Mouse (Mus musculus) adrenal gland, postnatal 14 days (tissue): ENCODE data around the gene Camk1. TPM values are rescaled to one million over a fixed set of nuclear protein-coding genes. Genes with fewer than 3 reads are reported as not detected.

ENCODE experiments used
- DNase-seq: peaks from one replicate; pipeline ENCODE4 v3.0.0; 2021; ENCODE audit warnings: mixed read lengths
- long read RNA-seq, 2 experiments: library from polyadenylated mRNA; stranded (forward); transcript quantifications; one replicate each; pipeline ENCODE4 v2.0.0; 2021
- total RNA-seq: library from RNA; stranded (reverse); gene quantifications from 2 replicates; pipeline ENCODE4 v1.2.3, GENCODE M21; 2021

Camk1 gene
- 46.4 and 49.3 TPM in 2 replicates for total RNA-seq
- long read RNA-seq, experiment 1, transcript Camk1-201 (12 exons, 1,496 nt) = major isoform, 69 of 82 reads
- long read RNA-seq, experiment 1, partial matches to known transcripts = 1 of 82 reads
- long read RNA-seq, experiment 1, other reads (novel, unspliced or antisense) = 11 of 82 reads
- long read RNA-seq, experiment 2, transcript Camk1-201 (12 exons, 1,496 nt) = major isoform, 48 of 68 reads
- long read RNA-seq, experiment 2, partial matches to known transcripts = 6 of 68 reads
- long read RNA-seq, experiment 2, other reads (novel, unspliced or antisense) = 13 of 68 reads

- DNase-seq = peak; percentile 90
Observed at GRCm38 (mm10) chr6:113343177-113344092, at the start of gene Camk1. Gene Camk1 (minus strand): TSS chr6:113343984.

DNA sequence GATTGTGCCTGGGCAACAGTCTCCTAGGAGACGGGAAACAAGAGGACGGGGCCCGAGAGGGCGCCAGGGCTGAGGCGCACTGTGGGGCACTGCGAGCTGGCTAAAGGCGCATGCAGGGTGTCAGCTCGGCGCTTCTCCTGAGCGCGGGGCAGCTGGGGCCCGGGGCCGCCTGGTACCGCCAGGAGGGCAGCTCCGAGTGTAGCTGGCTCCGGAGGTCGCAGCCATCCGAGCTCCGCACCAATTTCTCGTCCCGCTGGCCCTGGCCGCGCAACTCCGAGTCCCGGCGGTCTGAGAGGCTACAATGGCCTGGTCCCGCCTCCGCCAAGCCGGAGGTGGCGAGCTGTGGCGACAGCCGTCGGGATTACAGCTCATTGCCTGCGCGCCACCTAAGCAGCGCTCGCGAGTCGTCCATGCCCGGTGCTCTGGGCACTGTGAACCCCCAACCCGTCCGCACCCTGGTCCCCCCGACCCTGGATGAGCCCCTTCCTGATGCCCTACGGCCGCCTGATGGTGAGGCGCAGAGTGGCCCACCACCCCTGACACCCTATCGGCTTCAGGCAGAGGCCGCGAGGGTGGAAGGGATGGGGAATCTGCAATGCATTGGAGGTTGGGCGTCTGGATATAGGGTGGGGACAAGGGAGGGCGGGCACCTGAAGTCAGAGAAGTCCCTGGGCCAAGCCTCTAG is 48.7 kb upstream of the Camk1 start:
- DNase-seq = peak; percentile 77

- no peak for DNase-seq
Observed at GRCm38 (mm10) chr6:113392015-113392386, 48.2 kb upstream of the Camk1 start.

GRCm38 (mm10) chr6:113390715-113391114 is 46.9 kb upstream of the Camk1 start:
- no peak for DNase-seq

- DNase-seq = no peak
Observed at GRCm38 (mm10) chr6:113388960-113389359, 45.2 kb upstream of the Camk1 start, which contains the start of gene Ttll3. Gene Ttll3 (plus strand): TSS chr6:113389260.

- DNase-seq = no peak
Observed at GRCm38 (mm10) chr6:113386025-113386424, 42.2 kb upstream of the Camk1 start.

- DNase-seq = no peak
Observed at GRCm38 (mm10) chr6:113385160-113385714, 41.5 kb upstream of the Camk1 start.

- no peak for DNase-seq
Observed at GRCm38 (mm10) chr6:113384351-113384927, 40.7 kb upstream of the Camk1 start.

DNA sequence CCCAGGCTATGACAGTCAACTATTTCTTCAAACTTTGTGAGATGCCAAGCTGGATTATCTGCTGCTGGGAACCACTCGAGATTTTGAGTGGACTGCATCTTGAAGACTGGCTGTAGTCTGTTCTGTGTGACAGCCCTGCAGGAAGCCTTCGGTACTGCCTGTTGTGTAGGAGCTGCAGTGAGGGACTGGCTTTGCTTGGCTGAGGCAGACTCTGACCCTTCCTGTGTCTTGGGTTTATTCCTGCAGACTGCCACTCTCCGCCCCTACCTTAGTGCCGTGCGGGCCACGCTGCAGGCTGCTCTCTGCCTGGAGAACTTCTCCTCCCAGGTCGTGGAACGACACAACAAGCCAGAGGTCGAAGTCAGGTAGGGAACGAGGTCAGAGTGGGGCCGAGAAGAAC is 36.7 kb upstream of the Camk1 start:
- DNase-seq = no peak

GRCm38 (mm10) chr6:113379246-113379645 is 35.5 kb upstream of the Camk1 start:
- no peak for DNase-seq

DNA sequence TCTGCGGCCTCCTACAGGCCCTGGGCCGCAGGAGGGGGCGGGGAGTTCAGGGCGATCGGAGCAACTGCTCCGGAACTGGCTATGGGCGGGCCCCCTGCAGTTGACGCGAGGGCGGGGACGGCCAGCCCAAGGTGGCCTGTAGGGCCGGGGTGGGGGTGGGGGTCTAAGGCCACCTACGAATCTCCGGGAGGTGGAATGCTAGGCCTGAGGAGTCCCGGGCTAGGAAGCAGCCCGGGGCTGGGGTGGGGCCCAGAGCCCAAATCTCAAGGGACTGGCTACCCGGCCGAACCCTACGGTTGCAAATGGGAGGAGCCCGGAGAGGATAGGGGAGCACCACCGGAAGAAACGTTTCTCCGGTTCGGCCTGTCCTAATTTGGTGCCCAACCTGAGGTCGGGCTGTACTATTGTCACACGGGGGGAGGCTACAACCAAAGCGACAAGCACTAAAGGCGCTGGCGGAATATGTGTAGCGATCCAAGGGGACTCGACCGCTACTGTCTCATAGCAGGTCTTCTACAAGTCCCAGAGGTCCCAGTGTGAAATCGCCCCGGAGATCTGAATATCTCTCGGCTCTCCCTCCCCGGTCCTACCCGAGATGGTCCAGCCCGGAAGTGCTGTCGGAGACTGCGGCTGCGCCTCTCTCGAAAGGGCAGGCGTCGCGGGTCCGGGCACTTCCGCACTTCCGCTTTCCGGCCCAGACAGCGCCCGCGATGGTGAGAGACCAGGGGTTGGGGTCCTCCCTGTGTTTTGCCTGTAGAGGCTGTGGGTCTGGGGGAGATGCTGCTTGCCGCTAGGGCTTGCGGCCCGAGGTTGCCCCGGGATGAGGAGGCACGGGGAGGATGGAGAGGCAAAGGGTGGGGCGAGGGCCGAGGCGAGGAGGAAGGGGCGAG is 34.0 kb upstream of the Camk1 start, which contains the start of the genes Tada3 and Arpc4:
TSS of gene Tada3 (minus strand) at position 388 of the 890 bp plus-strand sequence.
TSS of gene Arpc4 (plus strand) at position 620 of the 890 bp plus-strand sequence.
- peak; percentile 96 for DNase-seq

DNA sequence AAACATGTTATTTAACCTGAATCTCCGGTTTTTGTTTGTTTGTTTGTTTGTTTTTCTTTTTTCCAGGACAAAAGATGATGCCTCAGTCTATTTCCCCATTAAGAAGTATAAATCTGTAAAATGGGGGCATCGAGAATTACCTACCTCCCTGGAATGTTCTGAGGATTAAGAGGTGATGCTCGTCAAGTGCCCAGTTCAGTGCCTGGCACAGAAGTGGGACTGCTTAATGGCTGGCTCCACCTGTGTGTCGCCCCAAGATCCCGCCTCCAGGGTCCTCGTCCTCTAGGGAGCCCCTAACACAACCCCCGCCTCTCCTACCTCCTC is 33.4 kb upstream of the Camk1 start:
- DNase-seq = no peak

- peak; percentile 58 for DNase-seq
Observed at GRCm38 (mm10) chr6:113373491-113373890, 29.7 kb upstream of the Camk1 start.

DNA sequence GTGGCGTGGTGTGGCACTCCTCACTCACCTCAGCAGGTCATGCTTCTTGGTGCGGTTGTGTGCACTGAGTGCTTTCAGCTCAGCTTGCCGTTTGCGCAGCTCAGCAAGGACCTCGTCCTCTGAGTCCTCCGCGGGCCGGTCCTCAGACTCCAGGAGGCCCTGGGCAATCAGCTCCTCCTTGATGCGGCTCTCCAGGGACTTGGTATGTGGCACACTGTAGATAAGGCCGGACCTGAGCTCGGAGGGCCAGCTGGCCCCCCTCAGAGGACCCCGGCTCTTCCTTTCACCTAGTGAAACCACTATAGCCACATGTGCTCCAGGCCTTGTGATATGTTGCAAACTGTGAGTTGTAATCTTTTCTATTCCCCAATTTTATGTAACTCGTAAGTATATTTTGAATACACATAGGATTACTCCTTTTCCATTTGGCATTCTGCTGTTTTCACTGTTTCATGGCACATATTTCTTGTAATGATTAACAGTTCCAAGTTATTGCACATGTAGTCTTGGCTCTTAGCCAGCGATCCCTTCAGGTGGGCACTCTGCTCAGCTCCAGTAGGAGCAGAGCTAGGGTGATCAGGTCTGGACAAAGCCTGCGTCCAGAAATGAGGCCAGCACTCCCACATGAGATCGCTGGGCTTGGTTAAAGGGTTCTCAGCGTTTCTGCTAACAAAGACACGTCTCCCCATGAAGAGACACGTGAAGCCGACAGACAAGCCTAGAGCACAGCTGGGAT is 26.6 kb upstream of the Camk1 start:
- no peak for DNase-seq

DNA sequence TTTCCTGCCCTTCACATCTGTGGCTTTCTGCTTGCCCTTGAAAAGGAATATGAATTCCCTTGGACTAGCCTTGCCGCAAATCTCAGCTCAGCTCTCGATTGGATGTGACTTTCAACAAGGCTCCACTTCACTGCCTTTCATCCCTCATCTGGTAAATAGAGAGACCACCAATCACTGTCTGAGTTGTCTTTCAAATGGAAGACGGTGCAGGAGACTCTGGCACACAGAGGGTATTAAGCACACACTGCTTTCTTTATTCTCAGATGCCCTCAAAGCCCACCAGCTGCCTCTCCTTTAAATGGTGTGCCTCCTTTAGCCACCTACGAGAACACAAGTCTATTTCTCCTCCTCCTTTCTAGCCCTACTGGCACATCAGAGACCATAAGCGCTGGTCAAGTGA is 24.8 kb upstream of the Camk1 start:
- no peak for DNase-seq

DNA sequence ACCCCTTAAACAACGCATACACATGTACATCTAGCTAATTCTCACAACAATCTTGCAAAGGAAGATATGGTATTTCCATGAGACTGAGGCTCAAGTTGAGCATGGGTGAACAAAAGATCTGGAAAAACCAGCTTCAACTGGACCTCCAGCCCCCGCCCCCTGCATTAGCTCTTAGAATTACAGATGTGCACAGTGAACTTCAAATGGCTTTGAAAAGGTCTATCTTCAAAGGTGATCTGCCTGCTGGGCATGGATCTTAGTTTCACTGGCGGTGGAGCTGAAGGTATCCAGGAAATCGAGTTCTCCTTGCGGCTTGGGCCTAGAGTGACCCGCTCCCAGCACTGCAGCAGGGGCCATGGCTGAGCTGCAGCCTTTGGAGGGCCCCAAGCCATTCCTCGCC is 24.3 kb upstream of the Camk1 start:
- no peak for DNase-seq

- DNase-seq = no peak
Observed at GRCm38 (mm10) chr6:113367574-113367973, 23.8 kb upstream of the Camk1 start.

GRCm38 (mm10) chr6:113366639-113367038 is 22.9 kb upstream of the Camk1 start:
- no peak for DNase-seq

DNA sequence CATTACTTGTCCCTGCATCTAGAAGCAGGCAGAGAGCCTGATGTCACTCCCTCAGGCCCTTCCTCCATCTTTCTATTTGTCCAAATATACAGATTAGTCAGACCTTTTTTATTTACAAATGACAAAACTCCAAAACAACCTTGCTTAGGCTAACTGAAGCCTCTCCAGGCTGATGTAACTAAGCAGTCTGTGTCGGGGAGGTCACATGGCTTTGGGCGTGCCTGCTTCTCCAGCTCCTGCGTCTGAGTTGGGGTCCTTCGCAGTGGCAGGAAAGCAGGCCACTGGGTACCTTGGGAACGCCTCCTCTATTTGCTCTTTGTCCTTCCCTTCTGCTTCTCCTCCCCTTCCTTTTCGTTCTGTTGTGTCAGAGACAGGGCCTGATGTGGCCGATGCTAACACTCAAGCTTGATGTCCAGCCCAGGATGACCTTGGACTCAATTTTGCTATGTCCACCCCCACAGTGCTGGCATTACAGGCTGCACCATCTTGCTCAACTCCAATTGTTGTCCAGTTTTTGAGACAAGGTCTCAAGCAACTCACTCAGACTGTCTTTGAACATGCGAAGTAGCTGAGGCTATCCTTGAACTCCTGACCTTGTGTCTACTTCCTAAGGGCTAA is 20.8 kb upstream of the Camk1 start:
- DNase-seq = peak; percentile 68

- no peak for DNase-seq
Observed at GRCm38 (mm10) chr6:113362241-113362640, 18.5 kb upstream of the Camk1 start.
